Mouse (Mus musculus) Patski (cell line): ENCODE measurements at regions not wholly inside any gene's neighbourhood (a gene's known extent, or its start where the extent isn't known, plus 50 kb on each side); places are given as distances from the start of the nearest gene placed in this dataset.

ENCODE experiments used
- ATAC-seq: fragments of 100-300 bp; one replicate; pipeline ENCODE4 v1.8.0; 2021
- CTCF ChIA-PET: fragments of 350-600 bp; sonication (Branson Sonifier 250); formaldehyde crosslinking; loops from one replicate; lab custom pipeline; 2022; ENCODE audit warnings: inconsistent platforms; lab: Charles Lee
- POLR2A ChIA-PET: fragments of 350-600 bp; sonication (Branson Sonifier 250); formaldehyde crosslinking; loops from one replicate; lab custom pipeline; 2022; ENCODE audit warnings: antibody characterized with exemption, inconsistent platforms; lab: Charles Lee
- DNase-seq: peaks from one replicate; pipeline ENCODE4 v3.0.0-alpha.2; 2011; ENCODE audit warnings: low read depth, low spot score
- H3K27me3 ChIP-seq: fragments of 371-371 bp; one replicate; pipeline ENCODE4 v1.5.1; 2021
- CTCF ChIP-seq: fragments of 100-300 bp; IDR thresholded peaks from one replicate; pipeline ENCODE4 v1.5.1; 2021
- in situ Hi-C: fragments of 300-500 bp; cut with MboI; formaldehyde crosslinking; loops from 3 replicates; pipeline ENCODE4 v1.11.1; 2018; ENCODE audit warnings: low pct_unique_long_range_greater_than_20kb, mixed read lengths

- no peak for ATAC-seq
- no peak for DNase-seq
- no peak for TF ChIP-seq CTCF
- POLR2A ChIA-PET, result interaction anchor here (1.5 kb wide), 1 partner anchor 9 kb away, joined by 5 read pairs; no protein-coding TSS in a partner anchor
- H3K27me3 ChIP-seq, result no peaks in the 10 kb centered on the region
- in situ Hi-C loops, result loop anchor here (25.0 kb wide), 2 partner anchors 1500 to 1600 kb away; no protein-coding TSS in a partner anchor
- CTCF ChIA-PET, result interaction anchor here (0.7 to 1.3 kb wide), 3 partner anchors 8 to 15 kb away, joined by 3 read pairs; no protein-coding TSS in a partner anchor
Measured at GRCm38 (mm10) chr3:137762213-137762884, 91.0 kb downstream of the Gm21962 start.

- no peak for TF ChIP-seq CTCF
- in situ Hi-C loops, result loop anchor here (25.0 kb wide), 2 partner anchors 1501 to 1601 kb away; no protein-coding TSS in a partner anchor
- POLR2A ChIA-PET, result interaction anchor here (0.6 to 1.5 kb wide), 2 partner anchors 10 to 47 kb away, joined by 3 to 5 read pairs; no protein-coding TSS in a partner anchor
- CTCF ChIA-PET, result no interaction called here
- ATAC-seq, result no peak
- DNase-seq, result no peak
- H3K27me3 ChIP-seq, result no peaks in the 10 kb centered on the region
Measured at GRCm38 (mm10) chr3:137763406-137763805, 92.1 kb downstream of the Gm21962 start.

- no peak for ATAC-seq
- ChIA-PET CTCF (interaction anchor here (1.2 kb wide), 1 partner anchor 9 kb away, joined by 3 read pairs; no protein-coding TSS in a partner anchor), POLR2A (no interaction called here)
- H3K27me3 ChIP-seq, result no peaks in the 10 kb centered on the region
- in situ Hi-C loops, result loop anchor here (25.0 kb wide), 2 partner anchors 1506 to 1606 kb away; no protein-coding TSS in a partner anchor
- no peak for TF ChIP-seq CTCF
- DNase-seq, result no peak
Measured at GRCm38 (mm10) chr3:137768627-137769026, 95.7 kb upstream of the H2afz start.

- in situ Hi-C loops, result loop anchor here (5.0 to 10.0 kb wide), 4 partner anchors 87 to 660 kb away; partner anchors contain the start of gene H2afz
- no peaks in the 10 kb centered on the region for H3K27me3 ChIP-seq
- DNase-seq (no peak), ATAC-seq (no peak)
- ChIA-PET POLR2A (no interaction called here), CTCF (interaction anchor here (0.8 to 3.2 kb wide), 7 partner anchors 10 to 370 kb away, joined by 3 to 13 read pairs (median 4); partner anchors contain the start of gene Mttp)
- no peak for TF ChIP-seq CTCF
Measured at GRCm38 (mm10) chr3:137775076-137775849, 89.0 kb upstream of the H2afz start.

GRCm38 (mm10) chr3:137778113-137778512 is 86.2 kb upstream of the H2afz start:
- ATAC-seq, result no peak

GRCm38 (mm10) chr3:137780029-137780428 is 84.3 kb upstream of the H2afz start:
- ChIA-PET POLR2A (interaction anchor here (0.9 kb wide), 1 partner anchor 364 kb away, joined by 4 read pairs; the partner anchor contains the start of gene Mttp), CTCF (interaction anchor here (0.7 to 4.9 kb wide), 9 partner anchors 10 to 418 kb away, joined by 3 to 33 read pairs (median 4); partner anchors contain the start of genes Mttp and Trmt10a)
- no peak for TF ChIP-seq CTCF
- H3K27me3 ChIP-seq, result no peaks in the 10 kb centered on the region
- in situ Hi-C loops, result no loop called here
- ATAC-seq, result no peak
- no peak for DNase-seq

More at GRCm38 (mm10) chr3:137778113-137778512, 86.2 kb upstream of the H2afz start:
- peak; percentile 68 for TF ChIP-seq CTCF
- POLR2A ChIA-PET, result no interaction called here
- no peaks in the 10 kb centered on the region for H3K27me3 ChIP-seq
- no peak for DNase-seq
- in situ Hi-C loops, result loop anchor here (5.0 to 10.0 kb wide), 4 partner anchors 84 to 657 kb away; partner anchors contain the start of gene H2afz
- CTCF ChIA-PET, result interaction anchor here (1.1 to 4.9 kb wide), 7 partner anchors 9 to 367 kb away, joined by 3 to 33 read pairs (median 4); partner anchors contain the start of genes Mttp and Trmt10a

GRCm38 (mm10) chr3:137782836-137783235 is 81.5 kb upstream of the H2afz start:
- DNase-seq (no peak), ATAC-seq (no peak)
- CTCF ChIA-PET, result interaction anchor here (2.2 kb wide), 1 partner anchor 362 kb away, joined by 6 read pairs; the partner anchor contains the start of gene Mttp
- H3K27me3 ChIP-seq, result no peaks in the 10 kb centered on the region
- in situ Hi-C loops, result no loop called here
- POLR2A ChIA-PET, result no interaction called here
- no peak for TF ChIP-seq CTCF

- POLR2A ChIA-PET, result no interaction called here
- DNase-seq (no peak), ATAC-seq (no peak)
- CTCF ChIA-PET, result interaction anchor here (0.8 to 2.9 kb wide), 4 partner anchors 9 to 360 kb away, joined by 3 to 8 read pairs (median 6); partner anchors contain the start of gene Mttp
- peak; percentile 9 for TF ChIP-seq CTCF
- no peaks in the 10 kb centered on the region for H3K27me3 ChIP-seq
- in situ Hi-C loops, result no loop called here
Measured at GRCm38 (mm10) chr3:137783937-137784911, 80.1 kb upstream of the H2afz start.

GRCm38 (mm10) chr3:137785224-137785623 is 79.1 kb upstream of the H2afz start:
- ATAC-seq, result no peak
- DNase-seq, result no peak
- in situ Hi-C loops, result no loop called here
- no peaks in the 10 kb centered on the region for H3K27me3 ChIP-seq
- CTCF ChIA-PET, result interaction anchor here (1.1 to 2.9 kb wide), 5 partner anchors 10 to 205 kb away, joined by 3 to 8 read pairs (median 4); no protein-coding TSS in a partner anchor
- TF ChIP-seq CTCF, result no peak
- POLR2A ChIA-PET, result no interaction called here
